Mouse (Mus musculus) telencephalon, adult 2 months (tissue): Measurements from ENCODE around the gene Ccdc65.

Experiments
- DNase-seq: peaks from one replicate; pipeline ENCODE4 v3.0.0-alpha.2; 2011; ENCODE audit warnings: low read depth, low spot score

Gene Ccdc65

GRCm38 (mm10) chr15:98707766-98708372 lies at the start of gene Ccdc65:
TSS of gene Ccdc65 (plus strand) at chr15:98708207.
- DNase-seq: peak; percentile 93

GRCm38 (mm10) chr15:98662198-98662566 lies 45.8 kb upstream of the Ccdc65 start:
- DNase-seq: no peak

GRCm38 (mm10) chr15:98662567-98663545 lies 45.2 kb upstream of the Ccdc65 start, which contains the start of gene Ddx23:
TSS of gene Ddx23 (minus strand) at chr15:98662894.
- peak; percentile 98 for DNase-seq

GRCm38 (mm10) chr15:98664042-98664907 lies 43.7 kb upstream of the Ccdc65 start:
- DNase-seq: no peak

GRCm38 (mm10) chr15:98672592-98672991 lies 35.4 kb upstream of the Ccdc65 start:
- DNase-seq: no peak

GRCm38 (mm10) chr15:98673732-98674131 lies 34.3 kb upstream of the Ccdc65 start:
- DNase-seq: no peak

- no peak for DNase-seq
These were observed 33.6 kb upstream of the Ccdc65 start for GRCm38 (mm10) chr15:98674284-98674993.

- no peak for DNase-seq
These were observed 32.9 kb upstream of the Ccdc65 start for GRCm38 (mm10) chr15:98674994-98675545.

GRCm38 (mm10) chr15:98675634-98676250 lies 32.3 kb upstream of the Ccdc65 start:
- no peak for DNase-seq

GRCm38 (mm10) chr15:98676471-98676870 lies 31.5 kb upstream of the Ccdc65 start:
- no peak for DNase-seq

- peak; percentile 92 for DNase-seq
These were observed 30.9 kb upstream of the Ccdc65 start, which contains the start of gene Rnd1 for GRCm38 (mm10) chr15:98676940-98677728. TSS of gene Rnd1 (minus strand) at chr15:98677461.

GRCm38 (mm10) chr15:98677977-98678376 lies 30.0 kb upstream of the Ccdc65 start:
- no peak for DNase-seq

- DNase-seq: no peak
These were observed 27.3 kb upstream of the Ccdc65 start for GRCm38 (mm10) chr15:98680660-98681059.

- DNase-seq: no peak
These were observed 26.4 kb upstream of the Ccdc65 start for GRCm38 (mm10) chr15:98681633-98682032.

- no peak for DNase-seq
These were observed 24.8 kb upstream of the Ccdc65 start for GRCm38 (mm10) chr15:98683177-98683576.

- DNase-seq: no peak
These were observed 24.3 kb upstream of the Ccdc65 start for GRCm38 (mm10) chr15:98683746-98684145.

GRCm38 (mm10) chr15:98685926-98686325 lies 22.1 kb upstream of the Ccdc65 start:
- DNase-seq: no peak

GRCm38 (mm10) chr15:98689682-98690081 lies 18.3 kb upstream of the Ccdc65 start:
- DNase-seq: no peak

GRCm38 (mm10) chr15:98691486-98692147 lies 16.4 kb upstream of the Ccdc65 start:
- peak; percentile 65 for DNase-seq
